Mouse (Mus musculus): Measurements from ENCODE around the gene Trim25.

GRCm38 (mm10) chr11:88950640-88951250 lies 48.4 kb upstream of the Trim25 start:
- TF ChIP-seq EP300 (IDR thresholded peaks at IDR 0.05; ENCODE audit: low read depth in 1 of 2, low read length in 2 of 2) (no peak), ZNF384 (IDR thresholded peaks at IDR 0.05; ENCODE audit: low read depth, low read length) (no peak), UBTF (IDR thresholded peaks at IDR 0.05; ENCODE audit: borderline replicate concordance, insufficient read depth, low read depth, low read length) (no peak), CTCF (IDR thresholded peaks at IDR 0.05 in 2 of 3, conservative IDR thresholded peaks at IDR 0.05 in 1 of 3; ENCODE audit: control insufficient read depth in 1 of 3, insufficient read depth in 1 of 3, low read depth in 2 of 3, low read length in 3 of 3, poor library complexity in 1 of 3, severe bottlenecking in 1 of 3) (no peak), MAX (IDR thresholded peaks at IDR 0.05; ENCODE audit: low read length) (no peak), BHLHE40 (IDR thresholded peaks at IDR 0.05; ENCODE audit: borderline replicate concordance, low read depth, low read length) (no peak), NELFE (IDR thresholded peaks at IDR 0.05; ENCODE audit: low read depth, low read length) (no peak), MAFK (IDR thresholded peaks at IDR 0.05; ENCODE audit: borderline replicate concordance, low read depth, low read length) (no peak), ZC3H11A (IDR thresholded peaks at IDR 0.05; ENCODE audit: low read depth, low read length) (no peak), E2F4 (IDR thresholded peaks at IDR 0.05; ENCODE audit: borderline replicate concordance, low read depth, low read length) (no peak), MAZ (IDR thresholded peaks at IDR 0.05; ENCODE audit: low read depth, low read length) (no peak), POLR2A (IDR thresholded peaks at IDR 0.05; ENCODE audit: control insufficient read depth in 1 of 2, insufficient read depth in 1 of 2, low read depth in 1 of 2, low read length in 2 of 2, poor library complexity in 1 of 2) (no peak)
